Mouse (Mus musculus): ENCODE results near the gene Olfr970.
"Not testable (repeated sequence)": the region's sequence is repeated elsewhere in the genome, so short reads cannot be mapped to it uniquely, and the experiment has no call there.

Gene Olfr970

GRCm38 (mm10) chr9:39808560-39808959, at the start of gene Olfr970:
Gene Olfr970 (plus strand): TSS chr9:39808860.
- DNase-seq: no peak

DNA sequence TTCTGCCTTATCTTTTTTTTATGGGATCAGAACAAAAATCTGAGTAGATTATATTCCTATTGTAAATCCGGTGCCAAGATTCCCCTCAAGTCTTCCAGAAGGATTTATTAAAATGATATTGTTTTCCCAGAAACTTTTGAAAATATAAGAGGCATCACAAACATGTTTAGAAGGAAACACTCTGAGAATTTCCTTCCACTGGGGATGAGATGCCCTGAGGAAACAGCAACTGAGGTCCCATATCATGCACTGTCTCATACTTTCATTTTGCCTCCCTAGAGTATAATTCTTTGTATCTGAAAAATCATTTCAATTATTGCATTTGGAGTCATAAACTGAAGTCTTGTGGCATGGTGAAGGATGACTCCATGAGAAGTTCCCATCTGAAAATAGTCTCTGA, 25.5 kb upstream of the Olfr970 start, which contains the start of gene Olfr968:
Gene Olfr968, minus strand, starts transcription at position 101 of the 400 bp plus-strand sequence.
- no peak for DNase-seq

DNA sequence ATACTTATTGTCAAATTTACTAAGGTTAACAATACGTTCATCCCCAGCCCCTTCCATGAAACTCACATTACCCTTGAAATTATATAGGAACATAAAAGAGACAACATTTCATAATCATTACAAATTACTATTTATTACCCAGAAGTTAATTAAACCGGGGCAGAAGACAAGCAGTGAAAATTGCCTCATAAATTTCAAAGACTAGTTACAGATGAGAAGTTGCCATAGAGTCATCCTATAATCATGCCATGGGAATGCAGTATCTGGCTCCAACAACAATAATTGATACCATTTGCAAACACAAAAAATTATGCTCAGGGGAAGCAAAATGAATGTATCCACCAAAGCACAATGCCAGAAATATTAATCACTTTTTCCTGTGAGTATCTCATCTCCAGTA, 18.1 kb upstream of the Olfr970 start, which contains the start of gene Olfr969:
Gene Olfr969, plus strand, starts transcription at position 388 of the 400 bp plus-strand sequence.
- no peak for DNase-seq

GRCm38 (mm10) chr9:39836576-39836975, 27.9 kb downstream of the Olfr970 start, which contains the start of gene Olfr971:
Gene Olfr971 (plus strand): TSS chr9:39836876.
- DNase-seq: not testable (repeated sequence)

- DNase-seq: no peak
Observed at GRCm38 (mm10) chr9:39866122-39866521, 57.5 kb downstream of the Olfr970 start, which contains the start of gene Olfr972. Gene Olfr972 (plus strand): TSS chr9:39866422.

All from cerebellum, postnatal 14 days (tissue).